Mouse (Mus musculus) cerebellum, postnatal 4 days (tissue): ENCODE measurements around the gene Hes5.

Source experiments
- DNase-seq, 2 experiments: peaks; one replicate each; pipeline ENCODE4 v3.0.0; 2022; ENCODE audit warnings: low spot score in 2 of 2, mixed read lengths in 1 of 2

Gene Hes5

DNA sequence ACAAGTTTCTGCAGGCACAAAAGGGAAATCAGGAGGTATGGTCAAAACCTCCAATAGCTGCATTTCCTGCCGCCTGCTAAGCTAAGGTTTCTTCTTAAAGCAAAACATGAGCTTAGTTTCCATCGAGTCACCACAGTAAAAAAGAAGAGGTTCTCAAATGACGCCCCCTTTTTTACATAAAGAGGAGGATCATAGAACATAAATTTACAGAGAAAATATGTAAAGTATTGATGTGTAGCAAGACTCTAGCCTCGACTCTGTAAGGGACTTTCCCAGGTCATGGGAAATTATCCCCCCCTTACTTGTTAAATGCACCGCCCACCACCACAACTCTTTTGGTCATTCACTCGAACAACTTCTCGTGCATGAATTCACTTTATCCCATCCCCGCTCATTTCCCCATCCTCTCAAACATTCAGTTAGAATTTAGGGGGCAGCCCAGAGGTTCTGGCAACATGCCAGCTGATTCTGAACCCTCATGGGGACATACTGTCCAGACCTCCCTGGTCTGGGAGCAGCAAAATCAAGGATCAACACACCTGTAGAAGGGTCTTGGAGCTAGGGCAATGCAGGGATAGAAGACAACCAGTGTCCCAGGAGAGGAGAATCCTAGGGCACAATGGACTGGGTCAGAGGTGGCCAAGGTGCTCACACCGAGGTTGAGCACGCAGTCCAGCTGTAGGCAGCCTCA, 17.9 kb upstream of the Hes5 start:
- no peak for DNase-seq

DNA sequence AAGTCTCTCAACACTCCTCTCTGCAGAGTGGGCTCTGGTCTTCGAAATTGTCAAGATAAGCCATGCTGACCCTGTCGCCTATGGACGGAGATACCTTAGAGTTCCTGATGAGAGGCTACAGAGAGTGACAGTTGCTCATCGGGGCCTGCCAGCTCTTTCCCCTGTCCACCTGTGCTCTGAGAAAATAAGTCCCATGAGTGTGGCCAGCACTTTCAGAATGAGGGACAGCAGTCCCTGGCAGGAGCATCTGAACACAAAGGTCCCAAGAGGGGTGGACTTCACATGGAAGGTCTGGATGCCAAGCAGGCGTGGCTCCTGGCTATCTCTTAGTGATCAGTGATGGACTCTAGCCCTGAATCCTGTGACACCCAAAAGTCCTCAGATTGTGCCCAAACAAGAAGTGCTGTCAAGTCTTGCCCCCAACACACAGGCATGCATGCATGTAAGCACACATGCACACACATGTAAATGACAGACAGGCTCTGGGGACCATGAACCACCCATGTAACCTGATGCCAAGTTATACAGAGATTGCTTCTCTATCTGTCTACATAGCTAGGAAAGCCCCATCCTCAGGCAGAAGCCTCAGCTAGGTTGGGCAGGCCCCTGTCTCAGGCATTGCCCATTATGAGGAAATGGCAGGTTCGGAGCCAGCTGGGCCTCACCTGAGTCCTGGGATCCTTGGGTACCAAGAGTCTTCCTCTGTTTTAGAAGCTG, 17.2 kb upstream of the Hes5 start:
- DNase-seq, result no peak

DNA sequence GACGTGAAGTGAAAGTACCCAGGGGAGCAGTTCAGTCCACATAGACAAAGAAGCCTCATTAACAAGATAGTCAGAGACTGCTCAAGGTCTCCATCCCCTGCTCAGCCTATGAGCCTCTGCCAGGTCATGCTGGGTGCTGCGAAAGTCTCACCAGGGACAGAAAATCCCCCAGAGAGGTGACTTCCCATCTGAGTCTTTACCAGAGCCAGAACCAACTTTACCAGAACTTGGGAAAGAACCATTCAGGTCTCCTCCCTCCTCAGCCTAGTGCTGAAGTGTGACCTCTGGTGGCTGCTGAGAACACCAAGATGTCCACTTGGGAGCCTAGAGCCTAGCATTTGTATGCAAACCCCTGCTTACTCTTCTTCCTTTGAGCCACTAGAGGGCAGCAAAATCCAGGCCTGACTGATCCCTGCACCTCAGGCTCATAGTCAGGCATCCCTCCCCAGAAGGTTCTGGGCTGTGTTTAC, 16.6 kb upstream of the Hes5 start:
- peak in 1 of 2 experiments; percentile 59 for DNase-seq

DNA sequence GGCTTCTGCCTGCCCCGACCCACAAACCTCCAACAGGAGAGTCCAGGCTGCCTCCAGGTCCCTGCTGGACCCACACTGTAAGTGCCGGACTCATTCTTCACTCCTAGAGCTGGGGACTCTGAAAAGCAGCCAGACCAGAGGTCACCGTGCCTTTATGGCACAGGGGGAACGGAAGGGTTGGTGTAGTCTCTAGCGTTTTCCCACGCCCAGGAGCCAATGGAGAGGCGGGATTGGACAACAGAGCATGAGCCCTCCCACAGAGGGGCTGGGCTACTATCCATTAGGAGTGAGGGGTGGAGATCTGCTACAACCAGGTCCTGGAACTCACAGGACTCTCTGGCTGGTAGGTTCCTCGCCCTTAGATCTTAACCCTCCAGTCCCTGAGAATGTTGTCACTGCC, 14.4 kb upstream of the Hes5 start:
- peak in 1 of 2 experiments; percentile 63 for DNase-seq

DNA sequence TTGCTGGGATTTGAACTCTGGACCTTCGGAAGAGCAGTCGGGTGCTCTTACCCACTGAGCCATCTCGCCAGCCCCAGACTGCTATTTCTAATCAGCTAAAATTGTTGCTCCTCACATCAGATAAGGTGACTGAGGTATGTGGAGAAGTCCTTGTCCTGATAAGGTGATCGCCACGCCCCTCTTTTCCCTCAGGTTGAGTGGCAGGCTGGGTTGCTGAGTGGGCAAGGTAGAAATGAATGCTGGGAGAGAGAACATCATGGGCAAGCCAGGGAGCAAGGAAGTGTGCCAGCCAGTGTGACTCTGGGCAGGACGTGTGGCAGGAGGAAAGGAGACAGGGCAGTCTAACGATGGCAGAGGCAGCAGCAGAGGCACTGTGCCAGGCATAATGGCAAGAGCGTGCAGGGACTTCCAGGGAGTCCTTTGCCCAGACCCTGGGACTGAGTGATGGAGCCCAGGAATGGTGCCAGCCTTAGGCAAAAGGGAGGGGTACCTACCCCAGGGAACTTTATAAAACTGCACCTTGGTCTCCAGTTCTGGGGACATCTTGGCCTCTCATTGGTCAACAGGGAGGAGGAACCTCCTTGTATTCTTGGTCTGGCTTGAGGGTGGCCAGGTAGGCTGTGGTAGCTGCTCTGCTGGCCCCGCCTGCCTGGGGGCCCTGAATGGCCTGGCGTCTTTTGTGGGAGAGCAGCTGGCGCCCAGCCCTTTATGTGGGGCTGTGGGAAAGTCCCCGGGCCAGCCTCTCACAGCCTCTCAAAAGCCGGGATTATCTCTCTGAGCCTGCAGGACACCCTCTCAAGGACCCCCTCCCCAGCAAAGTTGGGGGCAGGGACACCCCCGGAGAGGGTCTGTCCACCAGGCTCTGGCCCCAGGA, 12.4 kb upstream of the Hes5 start:
- peak; percentile 55 to 75 for DNase-seq

DNA sequence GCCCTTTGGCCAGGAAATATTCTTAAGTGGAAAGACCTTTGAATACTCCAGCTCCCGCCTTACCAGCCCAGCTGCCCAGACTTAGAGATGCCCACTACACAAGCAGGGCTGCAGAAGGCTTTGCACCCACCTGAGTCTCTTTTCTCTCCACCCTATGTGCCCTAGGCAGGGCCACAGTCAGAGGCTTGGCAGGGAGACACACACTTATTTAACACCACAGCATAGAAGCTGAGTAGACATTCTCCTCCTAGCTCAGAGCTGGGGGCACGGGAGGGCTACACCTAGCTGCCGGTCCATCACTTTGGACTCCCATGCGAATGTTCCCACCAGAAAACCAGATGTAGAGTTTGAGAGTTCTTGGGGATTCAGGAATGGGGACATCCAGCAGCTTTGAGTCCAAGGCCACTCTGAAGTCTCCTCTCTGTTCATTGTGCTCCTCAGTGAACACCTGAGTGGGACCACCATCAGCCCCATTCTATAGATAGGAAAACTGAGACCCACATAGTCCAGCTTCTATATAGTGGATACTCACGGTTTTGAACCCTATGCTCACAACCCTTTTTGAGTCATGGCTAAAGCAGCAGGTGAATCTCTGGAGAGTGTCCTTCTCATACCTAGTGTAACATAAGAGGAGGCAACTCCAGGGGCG, 11.7 kb upstream of the Hes5 start:
- DNase-seq, result no peak

DNA sequence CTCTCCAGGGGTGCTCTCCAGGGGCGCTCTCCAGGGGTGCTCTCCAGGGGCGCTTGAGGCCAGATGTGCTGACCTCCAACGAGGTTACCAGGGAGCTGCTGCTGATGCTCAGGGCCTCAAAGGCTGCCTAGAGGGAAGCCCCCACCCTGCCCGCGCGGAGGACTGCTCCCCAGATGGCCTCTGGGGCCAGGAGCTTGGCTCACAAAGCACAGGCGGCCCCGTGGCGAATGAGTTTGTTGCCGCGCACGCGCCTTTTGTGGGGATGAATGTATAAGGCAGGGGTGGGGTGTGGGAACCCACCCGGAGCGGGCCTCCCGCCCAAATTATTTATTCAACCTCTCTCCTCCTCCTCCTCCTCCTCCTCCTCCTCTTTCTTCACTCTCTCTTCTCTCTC, 11.1 kb upstream of the Hes5 start:
- DNase-seq, result no peak

DNA sequence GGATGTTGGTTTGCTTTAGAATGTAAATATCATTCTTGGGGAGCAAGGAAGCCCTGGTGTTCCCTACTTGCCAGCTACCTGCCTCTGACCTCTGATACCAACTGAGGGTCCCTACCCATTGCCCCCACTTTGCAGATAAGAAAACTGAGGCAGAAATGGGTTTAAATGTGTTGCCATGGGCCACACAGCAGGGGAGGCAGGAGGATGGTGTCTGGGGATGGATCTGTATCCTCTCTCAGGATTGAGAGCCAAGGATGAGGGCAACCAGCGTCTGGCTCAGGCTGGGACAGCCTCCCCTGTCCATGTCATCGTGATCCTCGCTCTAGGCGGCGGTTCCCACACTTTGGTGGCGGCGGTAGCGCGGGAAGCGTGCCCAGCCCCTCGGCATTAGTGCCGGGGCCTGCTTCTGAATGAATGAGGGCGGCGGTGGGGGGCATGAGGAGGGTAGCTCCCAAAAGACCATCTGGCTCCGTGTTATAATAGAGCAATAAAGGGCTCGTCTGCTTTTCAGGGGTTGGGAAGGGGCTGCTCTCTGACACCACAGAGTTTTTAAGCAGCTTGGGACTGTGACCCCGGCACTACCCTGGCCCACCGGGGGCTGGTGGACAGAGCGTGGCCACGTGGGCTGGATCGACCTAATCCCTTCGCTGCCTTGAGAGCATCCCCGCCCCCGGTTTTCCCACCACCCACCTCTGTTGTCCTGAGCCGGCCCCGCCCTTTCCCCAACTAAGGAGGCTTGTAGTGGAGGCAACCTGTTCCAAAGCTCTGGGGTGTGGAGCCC, 8.1 kb upstream of the Hes5 start:
- peak in 1 of 2 experiments; percentile 71 for DNase-seq

DNA sequence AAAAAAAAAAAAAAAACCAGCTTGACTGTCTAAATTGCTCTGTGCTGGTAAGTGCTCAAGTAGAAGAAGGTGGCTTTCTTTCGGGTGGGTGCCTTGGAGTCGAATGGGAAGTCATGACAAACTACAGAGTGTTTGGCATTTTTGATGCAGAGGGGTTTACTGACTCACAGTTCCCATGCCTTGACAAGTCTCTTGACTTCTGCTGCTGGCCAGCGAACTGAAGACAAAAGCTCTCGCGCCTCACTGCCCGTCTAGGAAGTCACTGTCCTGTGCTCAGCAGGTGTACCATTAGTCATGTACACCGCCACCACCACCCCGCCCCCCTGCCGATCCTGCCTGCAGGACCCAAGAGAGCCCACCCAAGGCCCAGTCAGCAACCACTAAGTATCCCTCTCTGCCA, 4.1 kb upstream of the Hes5 start:
- DNase-seq, result no peak

DNA sequence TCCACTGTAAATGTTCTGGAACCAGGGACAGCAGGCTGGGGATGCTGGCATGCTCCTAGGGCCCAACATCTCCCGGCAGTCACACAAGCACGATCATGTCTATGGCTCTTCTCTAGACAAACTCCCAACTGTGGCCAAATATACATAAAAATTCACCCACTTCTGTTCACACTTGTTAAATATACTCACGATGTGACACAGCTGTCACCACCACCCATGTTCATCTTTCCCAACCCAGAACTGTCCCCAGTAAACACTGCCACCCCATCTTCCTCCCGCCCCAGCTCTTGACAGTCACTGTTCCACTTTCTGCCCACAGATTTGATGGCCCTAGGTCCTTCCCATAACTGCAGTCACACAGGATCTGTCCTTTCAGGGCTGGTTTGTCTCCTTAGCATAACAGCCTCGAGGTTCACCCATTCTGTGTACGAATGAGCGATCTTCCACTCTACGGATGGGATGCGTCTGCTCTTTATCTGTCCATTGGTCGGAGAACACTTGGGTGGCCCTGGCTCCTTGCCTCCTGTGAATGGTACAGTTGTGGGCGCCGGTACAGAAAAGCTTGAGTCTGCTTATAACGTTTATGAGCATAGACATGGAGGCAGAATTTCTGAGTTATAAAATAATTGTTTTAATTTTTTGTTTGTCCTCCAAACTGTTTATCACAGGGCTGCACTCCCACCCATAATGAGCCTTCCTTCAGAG, 3.3 kb upstream of the Hes5 start:
- DNase-seq, result no peak

DNA sequence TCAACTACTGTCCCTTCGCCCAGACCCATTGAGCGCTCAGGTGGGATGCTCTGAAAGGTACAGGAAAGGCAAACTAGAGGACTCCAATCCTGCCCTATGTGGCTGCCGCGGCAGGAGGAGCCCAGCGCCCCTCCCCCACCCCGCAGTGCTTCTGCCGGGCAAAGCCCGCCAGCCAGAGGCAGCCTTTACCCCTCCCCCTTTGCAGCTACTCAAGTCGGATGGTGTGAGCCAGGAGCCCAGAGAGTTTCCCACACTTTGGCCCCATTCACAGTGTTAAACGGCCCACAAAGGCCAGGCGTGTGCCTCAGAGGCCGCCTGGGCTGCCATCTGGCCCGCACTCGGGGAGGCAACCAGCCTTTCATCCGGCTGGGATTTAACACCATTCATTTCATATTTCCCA, 2.6 kb upstream of the Hes5 start:
- DNase-seq, result peak in 1 of 2 experiments; percentile 79

DNA sequence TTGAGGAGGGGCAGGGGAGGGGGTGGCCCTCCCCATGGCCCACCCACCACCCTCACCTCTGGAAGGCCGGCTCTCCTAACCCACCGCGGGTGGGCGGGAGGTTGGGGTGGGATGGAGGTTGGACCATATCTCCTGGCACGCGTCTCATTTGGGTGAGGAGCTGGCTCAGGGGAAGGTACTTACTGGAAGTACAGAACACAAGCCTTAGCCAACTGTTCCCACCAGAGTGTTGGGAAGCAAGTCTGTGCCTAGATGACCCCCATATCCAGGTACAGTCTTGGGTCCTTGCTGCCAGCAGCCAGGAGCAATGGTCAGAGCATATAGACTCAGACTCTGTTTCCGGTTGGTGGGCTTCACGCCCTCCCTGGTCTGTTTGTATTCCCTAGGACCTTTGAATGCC, 2.1 kb upstream of the Hes5 start:
- DNase-seq, result no peak

DNA sequence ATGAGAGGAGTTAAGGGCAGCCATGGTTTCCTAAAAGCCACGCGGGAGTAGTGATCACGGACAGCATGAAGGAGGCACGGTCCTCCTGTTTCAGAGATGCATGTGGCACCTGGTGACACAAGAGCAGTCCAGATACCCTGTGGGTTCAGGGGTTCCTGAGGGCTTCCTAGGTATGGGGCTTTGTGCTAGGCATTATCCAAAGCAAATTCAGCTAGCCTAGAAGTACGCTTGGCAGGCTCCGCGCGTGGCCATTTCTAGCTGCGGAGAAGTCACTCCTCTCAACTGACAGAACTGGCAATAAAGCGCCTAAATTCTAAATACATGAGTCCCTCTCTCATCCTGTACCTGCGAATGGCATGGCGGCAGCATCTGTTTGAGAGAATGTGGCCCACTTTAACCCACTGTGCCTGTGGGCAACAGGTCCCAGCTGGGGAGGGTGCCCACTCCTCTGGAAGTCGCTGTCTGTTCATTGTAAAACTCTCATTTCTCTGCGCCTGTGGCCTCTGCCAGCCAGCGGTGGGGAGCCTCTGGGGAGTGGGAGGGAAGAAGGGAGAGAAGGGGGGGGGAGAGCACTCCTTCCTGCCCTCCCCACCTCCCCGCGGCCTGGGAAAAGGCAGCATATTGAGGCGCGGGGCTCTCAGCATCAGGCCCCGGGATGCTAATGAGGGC, 568 bp upstream of the Hes5 start:
- no peak for DNase-seq

DNA sequence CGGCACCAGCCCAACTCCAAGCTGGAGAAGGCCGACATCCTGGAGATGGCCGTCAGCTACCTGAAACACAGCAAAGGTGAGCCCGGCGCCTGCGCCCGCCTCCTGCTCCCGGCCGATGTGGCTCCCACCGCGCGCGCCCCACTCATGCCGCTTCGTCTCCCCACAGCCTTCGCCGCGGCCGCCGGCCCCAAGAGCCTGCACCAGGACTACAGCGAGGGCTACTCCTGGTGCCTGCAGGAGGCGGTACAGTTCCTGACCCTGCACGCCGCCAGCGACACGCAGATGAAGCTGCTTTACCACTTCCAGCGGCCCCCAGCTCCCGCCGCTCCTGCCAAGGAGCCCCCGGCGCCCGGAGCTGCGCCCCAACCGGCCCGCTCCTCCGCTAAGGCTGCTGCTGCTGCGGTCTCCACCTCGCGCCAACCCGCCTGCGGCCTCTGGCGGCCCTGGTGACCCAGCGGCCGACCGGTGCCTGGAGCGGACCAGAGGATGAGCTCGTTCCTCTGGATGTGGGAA, 559 bp downstream of the Hes5 start:
- DNase-seq, result peak in 1 of 2 experiments; percentile 42

DNA sequence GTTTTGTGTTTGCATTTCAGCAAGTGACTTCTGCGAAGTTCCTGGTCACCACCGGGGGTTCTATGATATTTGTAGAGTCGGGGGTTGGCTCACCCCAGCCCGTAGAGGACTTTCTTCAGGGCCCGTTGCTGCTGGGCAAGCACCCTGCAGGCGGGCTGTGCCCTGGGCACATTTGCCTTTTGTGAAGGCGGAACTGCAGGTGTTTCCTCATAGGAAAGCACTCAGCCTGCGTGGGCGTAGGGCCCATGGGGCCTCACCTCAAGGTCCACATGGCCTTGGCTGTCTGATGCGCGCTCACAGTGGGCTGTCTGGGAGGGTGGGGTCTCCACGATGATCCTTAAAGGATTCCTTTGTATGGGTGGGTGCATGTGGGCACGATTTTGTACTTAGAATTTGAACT, 1.2 kb downstream of the Hes5 start:
- DNase-seq, result no peak

DNA sequence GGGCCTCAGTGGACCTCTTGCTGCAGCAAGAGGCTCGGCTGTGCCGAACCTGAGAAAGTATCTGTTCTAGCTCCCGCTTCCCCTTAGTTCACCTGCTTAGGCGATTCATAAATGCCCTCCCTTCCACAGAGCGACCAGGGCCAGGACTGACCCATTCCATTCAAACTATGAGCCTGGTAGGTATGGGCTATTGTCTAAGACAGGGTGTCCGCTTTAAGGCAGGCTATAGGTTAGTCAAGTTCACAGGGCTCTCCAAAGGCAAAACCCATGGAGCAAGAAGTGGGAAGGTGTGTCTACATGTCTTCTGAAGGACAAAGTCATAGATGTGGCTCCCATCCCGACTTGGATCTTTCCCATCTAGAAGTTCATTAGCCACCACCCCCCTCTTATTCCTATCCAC, 2.0 kb downstream of the Hes5 start:
- no peak for DNase-seq

DNA sequence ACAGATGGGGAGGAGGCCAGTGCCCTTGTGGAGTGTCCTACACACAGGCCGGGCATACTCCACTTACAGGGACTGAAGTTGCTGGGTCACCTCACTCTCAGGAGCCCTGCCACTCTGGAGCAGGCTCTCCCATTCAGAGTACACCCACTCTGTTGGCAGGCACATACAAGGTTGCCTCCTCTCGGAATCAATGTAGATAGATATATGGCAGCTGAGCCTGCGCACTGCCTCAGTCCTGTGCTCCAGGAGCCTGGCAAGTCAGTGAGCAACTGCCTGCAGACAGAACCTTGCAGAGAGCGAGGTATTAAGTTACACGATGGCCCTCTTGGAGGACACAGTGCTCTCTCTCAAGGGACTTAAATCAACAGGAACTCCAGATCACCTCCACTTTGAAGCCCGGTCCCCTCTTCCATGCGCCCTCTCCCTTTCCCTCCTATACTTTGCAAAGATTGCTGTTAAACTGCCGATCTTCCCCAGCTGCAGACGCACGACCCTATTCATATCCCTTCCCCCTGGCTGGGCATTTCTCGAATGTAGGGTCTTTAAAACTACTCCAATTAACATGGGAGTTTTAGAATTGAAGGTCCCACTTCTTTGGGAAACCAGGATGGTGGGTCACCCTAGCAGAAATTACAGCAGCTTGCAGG, 2.6 kb downstream of the Hes5 start:
- no peak for DNase-seq

DNA sequence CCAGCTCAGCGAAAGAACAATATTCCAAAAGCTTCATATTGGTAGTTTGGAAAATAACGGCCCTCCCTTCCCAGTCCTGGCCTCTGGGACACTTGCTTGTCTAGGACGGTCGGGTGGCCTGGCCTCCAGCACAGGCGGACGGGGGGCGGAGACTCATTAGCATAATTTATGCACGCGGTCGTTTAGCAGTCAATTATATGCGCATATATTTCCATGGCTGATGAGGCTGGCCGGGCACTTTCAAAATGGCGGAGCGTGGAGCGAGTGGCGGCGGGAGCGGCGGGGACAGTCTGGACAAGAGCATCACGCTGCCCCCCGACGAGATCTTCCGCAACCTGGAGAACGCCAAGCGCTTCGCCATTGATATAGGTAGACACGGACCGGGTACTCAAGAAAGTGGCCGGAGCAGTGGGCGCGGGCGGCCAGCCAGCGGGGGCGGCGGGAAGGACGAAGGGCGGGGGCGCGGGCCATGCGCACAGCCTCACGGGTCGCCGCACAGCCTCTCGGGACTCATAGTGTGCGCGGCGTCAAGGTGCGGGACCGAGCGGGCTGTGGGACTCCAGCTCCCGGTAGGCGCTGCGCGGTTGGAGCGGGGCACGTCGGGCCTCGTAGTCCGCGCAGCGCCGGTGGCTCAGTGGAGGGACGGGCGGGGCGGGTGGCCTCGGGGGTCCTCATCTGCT, 3.3 kb downstream of the Hes5 start, which contains the start of gene Pank4:
TSS of gene Pank4 (plus strand) at position 223 of the 680 bp plus-strand sequence.
- peak; percentile 71 to 87 for DNase-seq
